Mouse (Mus musculus): ENCODE results near the gene Lrmda.

The Lrmda gene

GRCm38 (mm10) chr14:22864132-22864531, 844.6 kb downstream of the Lrmda start:
- no peak for DNase-seq (ENCODE audit: low read depth)

GRCm38 (mm10) chr14:22874584-22874983, 855.1 kb downstream of the Lrmda start:
- DNase-seq (ENCODE audit: low read depth): no peak

GRCm38 (mm10) chr14:22887182-22887581, 867.7 kb downstream of the Lrmda start:
- DNase-seq (ENCODE audit: low read depth): no peak

DNA sequence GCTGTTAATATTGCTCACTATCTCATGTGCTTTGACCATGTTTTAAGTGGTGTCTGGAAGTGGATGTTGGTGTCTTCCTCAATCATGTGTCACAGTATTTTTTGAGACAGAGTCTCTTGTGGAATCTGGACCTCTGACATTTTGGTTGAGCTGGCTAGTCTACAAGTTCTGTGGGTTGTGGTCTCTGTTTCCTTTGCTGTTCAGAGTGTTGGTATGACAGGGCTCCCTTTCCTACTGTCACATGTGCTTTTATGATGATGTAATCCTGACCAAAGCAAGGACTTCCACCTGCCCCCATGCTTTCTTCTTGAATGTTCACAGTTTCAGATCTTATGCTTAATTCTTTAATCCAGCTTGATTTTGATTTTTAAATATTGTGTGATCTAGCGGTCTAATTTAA, 879.8 kb downstream of the Lrmda start:
- DNase-seq (ENCODE audit: low read depth): no peak

- no peak for DNase-seq (ENCODE audit: low read depth)
Observed at GRCm38 (mm10) chr14:22902116-22902515, 882.6 kb downstream of the Lrmda start.

GRCm38 (mm10) chr14:22902914-22903313, 883.4 kb downstream of the Lrmda start:
- DNase-seq (ENCODE audit: low read depth): no peak

GRCm38 (mm10) chr14:22905741-22906667, 886.5 kb downstream of the Lrmda start:
- DNase-seq (ENCODE audit: low read depth): no peak

DNA sequence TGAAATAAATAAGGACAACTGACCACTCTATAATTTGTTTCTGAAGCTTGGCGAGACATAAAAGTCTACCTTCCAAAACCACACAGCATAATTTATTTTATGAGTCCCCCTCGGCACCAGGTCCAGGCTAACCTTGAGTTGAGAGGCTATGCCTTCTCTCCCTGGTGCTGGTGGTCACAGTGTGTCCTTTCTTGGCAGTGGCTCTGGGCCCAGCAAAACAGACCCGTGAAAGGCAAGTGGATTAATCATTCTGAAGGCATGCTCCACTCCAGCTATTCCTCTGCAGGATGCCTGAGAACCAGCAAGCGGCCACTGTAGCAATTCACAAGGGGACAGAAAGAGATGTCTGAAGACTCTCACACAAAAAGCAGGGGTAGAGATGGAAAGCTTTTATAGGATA, 887.2 kb downstream of the Lrmda start:
- no peak for DNase-seq (ENCODE audit: low read depth)

DNA sequence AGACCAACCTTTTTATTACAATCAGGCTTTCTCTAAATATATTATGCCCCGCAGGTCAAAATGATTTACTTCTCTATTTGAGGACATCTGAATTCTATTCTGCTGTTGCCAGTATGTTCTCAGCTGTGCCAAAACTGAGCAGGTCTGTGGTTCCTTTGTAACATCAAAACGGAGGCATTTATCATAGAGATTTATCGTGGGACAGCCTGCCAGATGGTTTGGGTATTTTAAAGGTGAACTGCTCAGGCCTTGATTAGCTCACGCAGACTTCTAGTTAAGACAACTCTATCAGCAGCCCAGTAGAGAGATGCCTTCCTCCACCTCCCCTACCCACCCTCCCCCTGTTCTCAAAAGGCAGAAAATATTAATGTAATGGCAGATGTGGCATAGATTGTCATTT, 887.7 kb downstream of the Lrmda start:
- no peak for DNase-seq (ENCODE audit: low read depth)

DNA sequence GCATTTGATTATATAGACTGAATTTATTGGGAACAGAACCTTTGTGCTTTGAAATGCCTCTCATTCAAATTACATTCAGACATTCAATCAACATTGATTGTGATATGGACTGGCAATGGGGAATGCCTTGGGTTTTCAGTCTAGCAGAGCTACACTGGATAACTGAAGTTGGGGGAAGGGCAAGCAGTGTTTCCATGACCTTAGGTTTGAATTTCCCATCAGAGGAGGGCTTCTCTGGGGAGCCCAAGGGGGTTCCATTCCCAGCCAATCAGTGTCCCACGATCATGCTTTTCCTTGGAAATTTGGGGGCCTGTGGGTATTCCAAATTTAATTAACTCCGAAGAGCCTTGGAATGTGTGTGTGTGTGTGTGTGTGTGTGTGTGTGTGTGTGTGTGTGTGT, 888.5 kb downstream of the Lrmda start:
- no peak for DNase-seq (ENCODE audit: low read depth)

DNA sequence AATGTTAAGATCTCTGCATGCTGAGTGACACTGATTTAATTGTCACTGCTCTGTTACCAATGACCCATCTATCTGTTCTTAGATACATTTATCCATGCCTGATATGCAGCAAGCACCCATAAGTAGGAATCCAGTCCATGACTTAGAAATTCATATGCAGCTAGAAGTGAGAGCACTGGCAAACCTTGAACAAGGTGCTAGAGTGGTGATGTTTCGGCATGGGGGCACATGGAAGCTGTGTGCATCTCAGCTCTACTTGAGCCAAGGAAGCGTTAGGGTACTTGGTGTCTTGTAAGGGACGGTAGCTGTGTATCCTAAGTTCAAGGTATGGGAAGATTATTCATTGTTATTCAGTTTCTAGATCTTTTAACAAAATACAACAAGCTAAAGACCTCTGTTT, 896.0 kb downstream of the Lrmda start:
- DNase-seq (ENCODE audit: low read depth): no peak

DNA sequence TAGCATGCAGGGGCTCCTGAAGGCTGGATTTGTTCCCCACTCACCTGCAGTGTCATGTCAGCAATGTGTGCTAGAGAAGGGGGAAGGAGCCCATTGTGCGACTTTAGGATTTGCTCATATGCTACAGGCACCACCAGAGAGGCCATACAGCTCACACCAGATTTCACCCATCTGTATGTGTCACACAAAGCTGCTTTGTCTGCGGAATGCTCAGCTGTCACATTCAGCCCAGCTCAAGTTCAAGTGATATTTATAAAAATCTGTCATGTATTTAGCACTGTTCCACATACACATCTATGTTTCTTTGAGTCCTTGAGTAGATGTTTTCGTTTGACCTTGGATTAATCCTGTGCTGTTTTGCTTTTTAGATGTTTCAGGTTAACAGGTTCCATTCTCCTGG, 899.0 kb downstream of the Lrmda start:
- DNase-seq (ENCODE audit: low read depth): no peak

- DNase-seq (ENCODE audit: low read depth): no peak
Observed at GRCm38 (mm10) chr14:22918931-22919330, 899.4 kb downstream of the Lrmda start.

DNA sequence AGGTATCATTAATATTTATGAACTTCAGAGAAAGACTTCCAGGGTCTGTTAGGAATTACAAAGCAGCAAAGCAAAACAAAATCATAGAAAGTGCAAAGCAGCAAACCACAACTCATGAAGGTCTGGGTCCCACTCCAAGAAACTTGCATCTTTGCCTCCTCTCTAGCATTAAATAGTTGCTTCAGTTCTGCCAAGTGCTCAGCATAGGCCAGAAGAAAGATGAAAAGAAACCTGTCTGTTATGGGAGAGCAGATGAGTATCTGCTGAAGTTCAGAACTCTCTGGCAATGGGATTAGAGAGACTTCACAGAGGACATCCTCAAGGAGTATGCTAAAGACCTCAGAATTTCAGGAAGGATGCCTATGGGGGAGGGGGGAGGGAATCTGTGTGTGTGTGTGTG, 901.6 kb downstream of the Lrmda start:
- DNase-seq (ENCODE audit: low read depth): no peak

DNA sequence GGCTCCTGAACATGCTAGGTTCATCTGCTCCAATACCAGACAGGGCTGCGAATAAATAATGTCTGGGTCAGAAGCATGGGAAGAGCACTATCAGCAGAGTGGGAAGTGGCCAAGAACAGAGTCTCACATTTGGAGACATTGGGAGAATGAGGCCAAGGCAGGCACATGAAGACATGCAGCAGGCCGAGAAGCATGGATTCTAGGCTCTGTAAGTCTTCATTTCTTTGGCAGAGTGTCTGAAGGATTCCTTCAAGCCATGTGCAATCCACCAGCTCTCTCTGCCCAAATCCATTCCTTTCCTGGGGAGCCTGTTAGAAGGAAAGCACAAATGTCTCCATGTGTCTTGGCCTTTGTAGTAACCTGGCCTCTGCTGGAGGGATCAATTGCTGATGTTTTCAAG, 902.3 kb downstream of the Lrmda start:
- DNase-seq (ENCODE audit: low read depth): no peak

DNA sequence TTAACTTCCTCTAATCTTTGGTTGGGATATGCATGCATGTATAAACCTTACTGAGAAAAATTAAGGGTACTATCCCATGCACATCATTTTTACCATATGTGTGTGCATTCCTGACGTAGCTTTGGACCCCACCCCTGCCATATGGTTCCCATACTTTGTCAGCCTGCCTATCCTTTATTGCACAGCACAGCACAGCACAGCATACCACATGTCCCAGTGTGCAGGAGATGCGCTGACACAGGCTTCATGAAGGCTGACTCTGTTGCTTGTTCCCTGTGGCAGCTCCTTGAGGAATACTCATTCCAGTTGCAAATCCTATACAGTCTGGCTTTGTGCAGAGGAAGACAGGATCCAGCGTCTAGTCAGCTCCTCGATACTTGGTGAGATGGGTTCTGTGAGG, 903.1 kb downstream of the Lrmda start:
- DNase-seq (ENCODE audit: low read depth): no peak

- no peak for DNase-seq (ENCODE audit: low read depth)
Observed at GRCm38 (mm10) chr14:22923251-22923650, 903.7 kb downstream of the Lrmda start.

DNA sequence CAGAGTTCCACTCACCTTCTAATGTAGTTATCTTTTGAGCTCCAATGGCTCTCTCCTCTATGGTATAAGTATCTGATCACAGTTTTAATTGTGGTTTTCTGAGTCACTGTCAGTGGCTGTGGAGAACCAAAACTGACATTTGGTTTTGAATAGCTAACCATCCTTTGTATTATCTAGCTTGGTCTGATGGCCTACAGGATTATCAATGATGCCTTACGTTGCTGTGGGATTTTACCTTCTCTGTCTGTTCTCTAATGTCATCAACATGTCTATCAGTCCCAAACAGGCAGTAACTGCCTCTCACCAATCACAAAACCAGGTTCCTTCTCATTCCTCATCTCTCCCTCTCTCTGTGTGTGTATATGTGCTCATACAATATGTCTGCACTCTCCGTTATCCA, 908.8 kb downstream of the Lrmda start:
- no peak for DNase-seq (ENCODE audit: low read depth)

- DNase-seq (ENCODE audit: low read depth): no peak
Observed at GRCm38 (mm10) chr14:22928683-22929082, 909.2 kb downstream of the Lrmda start.

DNA sequence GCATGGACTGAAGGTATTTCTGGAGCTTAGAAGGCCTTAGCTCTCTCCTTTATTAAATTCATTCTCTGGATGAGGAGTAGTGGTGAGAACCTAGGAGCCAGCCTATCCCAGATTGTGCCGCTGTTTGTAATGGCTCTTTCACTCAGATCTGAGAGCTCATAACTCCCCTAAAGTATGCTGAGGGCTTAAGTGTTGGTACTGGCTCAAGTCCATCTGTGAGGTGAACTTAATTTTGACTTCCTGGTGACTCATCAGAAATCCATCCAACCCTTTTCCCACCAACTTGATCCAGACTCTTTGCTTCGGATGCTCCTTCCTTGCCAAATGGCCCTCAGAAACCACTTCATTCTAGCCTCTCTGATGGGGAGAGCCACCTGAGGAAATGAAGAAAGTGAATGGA, 910.1 kb downstream of the Lrmda start:
- no peak for DNase-seq (ENCODE audit: low read depth)

- no peak for DNase-seq (ENCODE audit: low read depth)
Observed at GRCm38 (mm10) chr14:22930488-22931046, 911.1 kb downstream of the Lrmda start.

- DNase-seq (ENCODE audit: low read depth): no peak
Observed at GRCm38 (mm10) chr14:22931114-22931822, 911.8 kb downstream of the Lrmda start.

GRCm38 (mm10) chr14:22936701-22937100, 917.2 kb downstream of the Lrmda start:
- DNase-seq (ENCODE audit: low read depth): no peak
